Mouse (Mus musculus) lung, adult 2 months (tissue): ENCODE results near the gene Ctbp2.

Source experiments
- CTCF ChIP-seq: fragments of 200-500 bp; IDR thresholded peaks from 2 replicates; pipeline ENCODE4 v1.5.1; 2011; ENCODE audit warnings: mild to moderate bottlenecking, low read length, control low read depth; ENCODE audit not compliant: insufficient read depth
- POLR2A ChIP-seq: fragments of 200-500 bp; IDR thresholded peaks from 2 replicates; pipeline ENCODE4 v1.6.1; 2011; ENCODE audit warnings: low read depth, mild to moderate bottlenecking, control low read depth, low read length, borderline replicate concordance; ENCODE audit errors: extremely low read depth

DNA sequence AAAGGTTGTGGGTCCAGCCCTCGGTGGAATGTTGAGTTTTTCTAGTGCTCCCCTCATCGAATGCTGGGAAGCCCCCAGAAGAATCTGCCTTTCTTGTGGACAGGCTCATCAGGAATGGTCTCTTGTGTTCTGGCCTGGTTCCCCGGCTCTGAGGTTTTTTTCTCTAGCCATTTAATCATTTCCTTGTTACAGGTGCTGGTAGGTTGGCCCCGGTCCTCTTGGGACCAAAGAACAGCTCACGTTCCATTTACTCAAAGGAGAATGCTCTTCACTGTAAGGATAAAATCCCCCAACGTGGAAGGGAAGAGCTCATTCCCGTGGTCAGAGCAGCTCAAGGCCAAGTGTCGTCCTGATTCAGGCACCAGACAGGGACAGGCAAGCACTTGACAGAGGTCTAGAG, 114.5 kb downstream of the Ctbp2 start:
- no peak for TF ChIP-seq POLR2A
- no peak for TF ChIP-seq CTCF
